Mouse (Mus musculus): Measurements from ENCODE around the gene Cfap97d1. TPM values are rescaled to one million over a fixed set of nuclear protein-coding genes. Genes with fewer than 3 reads are reported as not detected.

Gene Cfap97d1
- total RNA-seq, 2 experiments from 2014 or later, result not detected

DNA sequence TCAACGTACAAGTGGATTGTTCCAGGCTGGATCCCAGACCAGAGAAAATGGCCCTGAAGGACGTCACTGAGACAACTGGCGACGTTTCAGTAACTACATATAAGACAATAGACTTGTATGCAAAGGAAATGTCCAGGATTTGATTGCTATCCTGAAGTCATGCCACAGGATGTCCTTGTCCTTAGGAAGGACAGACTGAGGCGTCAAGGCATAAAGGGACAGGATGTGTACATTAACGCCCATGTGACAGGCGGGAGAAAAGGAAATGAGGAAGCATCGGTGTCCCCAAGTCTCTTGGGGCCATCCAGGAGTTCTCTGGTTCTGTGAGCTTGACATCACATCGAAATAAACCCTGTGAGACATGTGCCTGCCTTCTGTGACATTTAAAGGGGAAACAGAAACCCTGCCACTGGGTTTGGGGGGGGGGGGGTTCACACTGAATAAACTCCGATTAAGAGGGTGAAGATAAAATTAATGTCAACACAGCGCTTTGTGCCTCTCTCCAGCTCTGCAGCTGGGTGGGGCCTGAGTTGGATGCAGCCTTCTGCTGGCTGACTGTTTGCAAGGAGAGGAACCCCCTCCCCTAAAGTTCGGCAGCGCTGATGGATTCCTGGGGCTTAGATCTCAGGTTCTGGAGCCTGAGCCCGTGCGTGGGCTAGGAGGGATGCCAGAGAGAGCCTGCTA is 25.0 kb downstream of the Cfap97d1 start:
- no peak for DNase-seq (ENCODE audit: low spot score in 2 of 2)

DNA sequence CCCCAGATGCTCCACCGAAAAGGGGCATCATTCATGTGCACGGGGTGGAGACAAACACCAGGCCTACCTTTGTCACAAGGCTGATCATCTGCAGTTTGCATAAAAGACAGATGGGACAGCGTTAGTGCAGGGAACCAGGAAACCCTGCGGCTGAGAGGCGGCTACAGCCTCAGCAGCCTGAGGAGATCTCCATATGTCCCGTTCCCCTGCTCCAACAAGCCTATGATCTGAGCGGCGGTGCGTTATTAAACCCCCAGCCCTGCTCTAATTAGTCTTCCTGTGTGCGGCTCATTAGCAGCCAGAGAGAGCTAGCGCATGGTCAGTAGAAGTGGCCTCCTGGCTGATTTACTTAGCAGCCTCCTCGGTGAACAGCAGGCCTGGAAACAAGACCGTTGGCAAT is 26.1 kb downstream of the Cfap97d1 start:
- DNase-seq (ENCODE audit: low spot score in 2 of 2), result no peak

DNA sequence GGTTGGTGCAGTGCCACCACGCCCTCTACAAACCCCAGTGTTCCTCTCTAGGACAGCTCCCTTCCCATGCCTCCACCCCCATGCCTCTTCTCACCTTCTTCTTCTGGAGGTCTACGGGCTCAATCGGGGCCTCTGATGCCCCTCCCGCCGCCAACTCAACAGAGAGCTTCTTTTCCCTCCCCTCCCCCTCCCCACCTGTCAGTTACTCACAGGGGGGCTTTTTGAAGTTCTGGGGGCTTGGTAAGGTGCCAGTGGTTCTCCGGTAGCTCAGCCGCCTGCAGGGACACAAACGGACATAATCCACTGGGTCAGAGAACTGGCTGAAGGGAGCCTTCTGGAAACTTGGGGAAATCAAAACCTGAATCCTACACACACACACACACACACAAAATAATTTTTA is 27.4 kb downstream of the Cfap97d1 start:
- no peak for DNase-seq (ENCODE audit: low spot score in 2 of 2)

DNA sequence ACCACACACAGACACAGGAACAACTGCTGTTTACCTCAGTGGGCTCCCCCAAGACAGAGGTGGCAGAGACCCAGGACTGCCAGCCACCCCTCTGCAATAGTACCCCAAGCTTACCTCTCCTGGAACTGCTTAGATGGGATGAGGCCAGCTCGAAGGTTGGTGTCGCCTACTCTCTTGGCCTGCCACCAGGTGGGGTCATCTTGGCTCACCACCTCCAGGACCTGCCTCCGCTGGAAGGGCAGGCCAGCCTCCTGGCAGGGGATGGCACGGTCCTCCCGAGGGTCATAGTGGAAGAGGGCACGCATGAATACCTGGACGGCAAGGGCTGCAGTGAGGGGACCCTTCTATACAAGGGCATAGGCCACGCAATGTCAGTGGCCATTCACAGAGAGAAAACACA is 29.1 kb downstream of the Cfap97d1 start:
- DNase-seq (ENCODE audit: low spot score in 2 of 2), result no peak

DNA sequence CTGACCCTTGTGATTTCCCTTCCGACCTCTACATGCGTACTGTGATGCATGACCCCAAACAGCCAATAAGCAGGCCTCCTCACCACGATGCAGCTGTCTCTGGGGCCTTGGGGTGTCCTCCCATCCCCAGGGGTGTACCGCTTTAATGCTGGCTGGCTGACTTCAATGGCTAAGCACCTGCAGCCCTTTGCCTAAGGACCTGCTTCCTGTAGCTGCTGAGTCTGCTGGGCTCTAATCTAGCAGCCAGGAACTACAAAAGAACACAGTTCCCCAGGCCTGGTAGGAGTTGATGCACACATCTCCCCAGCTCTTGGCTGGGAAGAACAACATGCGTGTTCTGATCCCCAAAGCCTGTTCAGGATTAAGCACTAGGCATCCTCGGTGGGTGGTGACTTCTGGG is 31.4 kb downstream of the Cfap97d1 start:
- DNase-seq (ENCODE audit: low spot score in 2 of 2), result no peak

DNA sequence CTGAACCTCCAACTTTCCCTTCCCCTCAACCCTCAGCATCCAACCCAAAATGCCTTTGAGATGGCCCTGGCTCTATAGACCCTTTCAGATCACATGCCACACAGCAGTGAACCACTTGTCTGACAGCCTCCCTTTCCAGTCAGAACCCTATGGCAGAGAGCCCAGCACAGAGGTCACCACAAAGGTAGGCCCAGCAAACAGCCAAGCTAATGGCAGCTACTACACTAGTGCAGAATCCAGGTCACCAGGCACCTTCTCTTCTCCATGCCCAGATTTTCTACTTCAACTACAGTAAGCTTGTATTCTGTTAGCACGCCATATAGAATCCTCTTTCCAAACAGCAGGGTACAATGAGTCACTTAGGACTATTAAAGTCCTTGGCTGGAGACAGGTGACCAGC is 32.1 kb downstream of the Cfap97d1 start:
- no peak for DNase-seq (ENCODE audit: low spot score in 2 of 2)

DNA sequence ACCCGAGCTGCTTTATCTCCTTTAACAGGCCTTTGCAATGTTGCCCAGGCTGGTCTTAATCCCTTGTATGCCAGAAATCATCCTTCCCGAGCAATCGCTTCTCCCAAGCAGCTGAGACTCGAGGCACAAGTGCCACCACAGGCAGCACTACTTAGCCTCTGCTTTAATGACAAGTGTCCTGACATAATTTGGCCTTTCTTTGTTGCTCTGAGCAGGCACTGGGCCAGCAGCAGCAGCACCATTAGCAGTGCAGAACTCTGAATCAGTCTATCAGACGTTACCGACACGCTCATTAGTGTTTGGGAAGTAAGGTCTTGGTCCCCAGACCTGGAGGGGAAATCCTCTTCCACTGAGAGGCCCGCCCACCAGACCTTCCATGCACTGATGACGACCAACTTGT is 35.7 kb downstream of the Cfap97d1 start:
- no peak for DNase-seq (ENCODE audit: low spot score in 2 of 2)

DNA sequence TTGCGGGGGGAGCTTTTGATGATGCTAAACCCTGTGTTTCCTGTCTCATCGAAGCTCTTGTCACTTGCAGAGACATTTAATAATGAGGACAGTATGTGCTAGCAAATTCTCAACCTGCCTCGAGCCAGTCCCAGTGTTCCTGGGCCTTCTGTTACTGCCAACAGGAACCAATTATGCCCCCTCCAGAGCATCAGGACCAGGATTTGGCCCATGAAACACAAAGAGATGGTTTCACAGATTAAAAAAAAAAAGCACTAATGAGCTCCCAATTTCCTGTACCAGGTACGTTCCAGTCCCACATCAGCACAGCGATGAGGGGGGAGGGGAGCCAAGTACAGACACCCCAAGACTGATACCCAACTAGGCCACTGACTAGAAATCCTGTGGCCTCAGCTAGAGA is 37.1 kb downstream of the Cfap97d1 start:
- no peak for DNase-seq (ENCODE audit: low spot score in 2 of 2)

DNA sequence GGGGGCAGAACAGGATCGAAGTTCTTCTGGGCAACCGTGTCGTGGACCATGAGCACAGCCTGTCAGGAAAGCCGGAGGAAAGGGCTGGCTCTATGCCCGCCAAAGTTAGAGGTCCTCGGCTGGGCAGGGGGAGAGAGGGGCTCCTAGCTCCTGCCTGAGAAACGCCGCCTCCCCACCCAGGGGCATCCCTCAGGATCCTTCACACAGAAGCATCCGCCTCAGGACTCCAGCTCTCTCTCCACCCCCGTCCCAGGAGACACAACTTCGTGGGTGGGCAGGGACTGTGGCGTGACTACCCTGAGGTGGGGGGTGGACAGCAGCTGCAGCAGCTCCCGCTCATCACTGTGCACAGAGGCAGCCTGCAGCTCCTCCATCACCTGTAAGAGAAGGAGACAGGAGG is 39.3 kb downstream of the Cfap97d1 start:
- DNase-seq (ENCODE audit: low spot score in 2 of 2), result no peak

DNA sequence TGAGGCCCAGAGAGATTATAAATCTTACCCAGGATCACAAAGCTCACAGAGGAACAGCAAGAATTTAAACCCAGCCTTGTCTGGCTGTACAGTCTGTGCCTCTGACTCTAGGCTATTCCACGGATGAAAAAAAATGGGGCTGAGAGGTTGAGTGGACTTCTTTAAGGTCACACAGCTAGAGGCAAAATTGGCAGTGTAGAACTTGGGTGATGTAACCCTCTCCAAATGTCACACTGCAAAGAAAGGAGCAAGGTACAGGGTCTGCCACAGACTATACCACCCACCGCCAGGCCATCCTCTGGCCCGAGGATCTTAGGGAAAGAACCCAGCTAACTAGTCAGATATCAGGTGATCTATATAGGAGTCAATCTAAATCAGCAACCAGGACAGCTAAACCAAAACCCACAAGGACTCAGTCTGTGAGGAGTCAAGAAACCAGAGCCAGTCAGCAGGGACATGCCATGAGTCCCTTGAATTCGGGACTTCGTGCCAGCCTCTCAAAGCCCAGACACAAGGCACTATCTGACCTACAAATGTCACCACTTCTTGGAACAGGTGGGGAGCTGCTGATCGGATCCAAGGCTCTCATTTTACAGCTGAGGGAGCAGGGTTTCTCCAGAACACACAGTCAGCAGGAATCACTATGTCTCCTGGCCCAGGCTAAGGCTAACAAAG is 40.1 kb downstream of the Cfap97d1 start:
- DNase-seq (ENCODE audit: low spot score in 2 of 2), result no peak

DNA sequence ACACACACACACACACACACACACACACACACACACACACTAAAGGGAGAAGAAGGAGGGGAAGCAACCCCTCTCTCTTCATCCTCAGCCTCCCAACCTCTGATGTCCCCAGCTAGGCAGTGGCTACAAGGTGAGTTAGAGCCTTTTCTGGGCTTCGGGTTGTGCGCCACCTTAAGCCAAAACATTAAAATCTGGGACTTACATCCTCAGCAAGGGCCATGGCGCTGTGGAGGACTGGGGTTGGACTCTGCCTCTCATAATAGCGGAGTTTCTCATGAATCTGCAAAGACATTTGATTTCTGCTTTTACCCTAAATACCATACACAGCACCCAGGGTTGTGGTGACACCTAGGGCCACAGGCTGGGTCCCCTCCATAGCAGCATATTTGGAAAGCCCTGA is 40.8 kb downstream of the Cfap97d1 start:
- no peak for DNase-seq (ENCODE audit: low spot score in 2 of 2)

DNA sequence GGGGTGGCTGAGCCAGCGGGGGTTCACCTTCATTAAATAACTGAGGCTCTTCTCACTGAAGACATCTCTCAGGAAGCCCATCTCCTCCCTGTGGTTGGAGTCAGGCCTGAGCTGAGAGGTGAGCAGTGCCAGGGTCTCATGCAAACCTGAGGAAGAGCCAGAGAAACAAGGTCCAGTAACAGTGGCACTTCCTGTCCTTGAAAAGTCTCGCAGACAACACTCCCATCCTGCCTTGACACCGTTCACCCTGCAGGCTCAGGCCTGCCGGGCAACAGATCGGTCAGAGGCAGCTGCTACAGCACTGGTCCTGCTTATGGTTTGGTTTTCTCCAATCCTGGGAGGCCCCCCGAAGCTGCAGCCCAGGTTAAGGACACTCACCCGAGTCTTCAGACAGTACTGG is 41.3 kb downstream of the Cfap97d1 start:
- no peak for DNase-seq (ENCODE audit: low spot score in 2 of 2)

DNA sequence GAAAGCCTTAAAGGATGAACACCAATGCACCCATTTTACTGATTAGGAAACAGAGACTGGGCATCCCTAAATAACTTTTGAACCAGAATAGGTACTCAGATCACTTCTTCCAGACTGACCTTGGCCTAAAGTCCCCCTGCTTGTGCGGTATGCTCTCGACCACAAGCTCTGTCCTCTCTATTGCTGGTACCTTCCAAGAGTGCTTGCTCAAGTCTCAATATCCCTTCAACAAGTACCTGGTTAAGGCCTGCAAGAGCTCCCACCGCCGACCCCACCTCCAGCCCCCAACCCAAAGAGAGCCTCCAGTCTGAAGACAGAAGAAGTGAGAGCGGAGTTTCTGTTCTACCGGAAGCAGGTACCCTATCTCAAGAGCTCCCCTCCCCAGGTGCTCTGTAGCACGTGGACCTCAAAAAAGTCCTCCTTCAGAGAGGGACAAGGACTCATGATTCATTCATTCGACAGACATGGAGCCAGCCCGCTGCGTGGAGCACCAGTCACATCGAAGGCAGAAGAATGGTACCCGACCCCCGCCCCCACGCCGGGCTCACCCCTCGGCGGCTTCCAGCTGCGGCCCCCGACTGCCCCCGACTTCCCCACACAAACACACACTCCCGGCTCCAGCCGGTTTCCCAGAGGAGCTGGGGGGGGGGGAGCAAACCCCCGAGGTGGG is 42.0 kb downstream of the Cfap97d1 start:
- DNase-seq (ENCODE audit: low spot score in 2 of 2), result no peak

DNA sequence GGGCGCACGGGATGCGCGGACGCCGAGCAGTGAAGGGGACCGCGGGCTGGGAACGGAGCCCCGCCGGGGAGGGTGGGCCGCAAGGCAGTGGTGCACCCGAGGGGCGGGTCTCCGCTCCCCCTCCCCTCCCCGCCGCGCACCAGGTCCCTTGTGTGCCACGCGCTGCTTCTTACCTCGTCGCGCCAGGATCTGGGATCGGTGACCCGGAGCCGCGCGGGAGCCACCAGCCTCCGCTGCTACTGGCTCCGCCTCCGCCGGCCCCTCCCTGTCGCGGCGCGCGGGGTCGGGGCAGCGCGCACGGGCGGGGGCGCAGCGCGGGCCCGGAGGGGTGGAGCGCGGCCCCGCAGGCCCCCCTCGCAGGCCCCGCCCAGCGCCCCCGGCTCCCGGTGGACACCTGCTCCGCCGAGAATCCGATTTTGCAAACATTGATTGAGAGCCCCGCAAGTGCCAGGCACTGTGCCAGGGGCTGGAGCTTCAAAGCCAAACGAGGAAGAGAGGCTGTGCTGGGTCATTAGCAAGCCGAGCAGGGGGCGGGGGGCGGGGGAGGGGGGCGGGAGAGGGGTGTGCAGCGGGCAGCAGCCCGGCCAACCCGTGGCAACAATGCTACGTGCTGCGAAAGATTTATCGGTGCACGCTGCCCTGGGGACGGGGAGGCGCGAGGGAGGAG is 42.7 kb downstream of the Cfap97d1 start:
- peak; percentile 70 to 81 for DNase-seq (ENCODE audit: low spot score in 2 of 2)

DNA sequence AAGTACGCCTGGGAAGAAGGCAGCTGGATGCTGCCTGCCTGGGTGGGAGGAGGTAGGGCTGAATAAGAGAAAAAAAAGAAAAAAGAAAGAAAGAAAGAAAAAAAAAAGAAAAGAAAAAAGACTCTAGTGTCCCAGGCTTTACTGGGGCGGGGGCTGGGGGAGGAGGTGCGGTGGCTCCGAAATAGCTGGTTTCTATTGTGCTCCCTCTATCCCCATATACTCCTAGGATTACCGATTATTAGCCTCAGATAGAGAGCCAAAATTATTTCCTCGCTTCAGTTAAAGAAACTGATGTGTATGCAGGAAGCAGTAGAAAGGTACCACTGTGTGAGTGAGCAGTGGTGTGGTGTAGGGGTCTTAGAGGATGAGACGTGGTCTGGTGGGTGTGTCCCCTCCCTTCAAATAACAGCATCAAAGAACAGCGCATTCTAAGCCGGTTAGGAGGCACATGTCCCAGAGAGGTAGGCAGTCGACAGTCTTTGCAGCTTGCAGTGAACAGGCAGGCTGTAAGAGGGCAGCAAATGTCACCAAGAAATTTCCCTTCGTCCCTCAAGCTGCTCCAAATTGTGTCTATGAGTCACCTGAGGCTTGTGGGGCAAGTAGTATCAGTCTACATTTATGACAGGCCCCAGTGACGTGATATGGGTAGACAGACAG is 43.4 kb downstream of the Cfap97d1 start:
- DNase-seq (ENCODE audit: low spot score in 2 of 2), result no peak

DNA sequence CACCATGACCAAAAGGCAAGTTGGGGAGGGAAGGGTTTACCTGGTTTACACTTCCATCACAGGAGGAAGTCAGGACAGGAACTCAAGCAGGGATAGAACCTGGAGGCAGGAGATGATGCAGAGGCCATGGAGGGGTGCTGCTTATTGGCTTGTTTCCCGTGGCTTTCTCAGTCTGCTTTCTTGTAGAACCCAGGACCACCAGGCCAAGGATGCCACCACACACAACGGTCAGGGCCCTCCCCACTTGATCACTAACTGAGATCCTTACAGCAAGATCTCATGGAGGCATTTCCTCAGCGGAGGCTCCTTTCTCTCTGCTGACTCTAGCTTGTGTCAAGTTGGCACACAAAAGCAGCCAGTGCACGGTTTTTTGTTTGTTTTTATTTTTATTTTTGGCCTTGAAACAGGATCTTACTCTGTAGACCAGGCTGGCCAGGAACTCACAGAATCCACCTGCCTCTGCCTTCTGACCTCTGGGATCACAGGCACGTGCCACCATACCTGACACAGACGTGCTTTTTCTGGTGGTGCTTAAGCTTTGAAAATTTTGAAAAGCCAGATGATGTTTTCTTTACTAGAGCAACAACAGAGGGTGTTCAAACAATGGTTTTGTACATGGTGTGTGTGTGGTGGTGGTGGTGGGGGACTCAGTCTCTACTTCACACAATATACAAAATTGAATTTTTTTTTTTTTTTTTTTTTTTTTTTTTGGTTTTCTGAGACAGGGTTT is 44.2 kb downstream of the Cfap97d1 start, which contains the start of gene Mpp3:
Gene Mpp3, minus strand, starts transcription at position 375 of the 730 bp plus-strand sequence.
- DNase-seq (ENCODE audit: low spot score in 2 of 2), result no peak

DNA sequence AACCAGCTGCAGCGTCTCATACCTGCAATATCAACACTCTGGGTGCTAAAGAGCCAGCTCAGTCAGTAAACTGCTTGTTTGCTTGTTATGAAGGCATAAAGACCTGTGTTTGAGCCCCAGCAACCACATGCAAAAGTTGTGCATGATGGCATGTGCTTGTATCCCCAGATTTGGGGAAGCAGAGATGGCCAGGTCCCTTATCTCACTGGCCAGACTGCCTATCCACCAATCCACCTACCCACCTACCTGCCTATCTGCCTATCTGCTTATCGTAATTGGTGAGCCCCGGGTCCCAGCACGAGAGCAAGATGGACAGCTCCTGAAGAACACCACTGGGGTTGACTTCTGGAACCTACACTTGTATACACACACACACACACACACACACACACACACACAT is 45.2 kb downstream of the Cfap97d1 start:
- no peak for DNase-seq (ENCODE audit: low spot score in 2 of 2)

DNA sequence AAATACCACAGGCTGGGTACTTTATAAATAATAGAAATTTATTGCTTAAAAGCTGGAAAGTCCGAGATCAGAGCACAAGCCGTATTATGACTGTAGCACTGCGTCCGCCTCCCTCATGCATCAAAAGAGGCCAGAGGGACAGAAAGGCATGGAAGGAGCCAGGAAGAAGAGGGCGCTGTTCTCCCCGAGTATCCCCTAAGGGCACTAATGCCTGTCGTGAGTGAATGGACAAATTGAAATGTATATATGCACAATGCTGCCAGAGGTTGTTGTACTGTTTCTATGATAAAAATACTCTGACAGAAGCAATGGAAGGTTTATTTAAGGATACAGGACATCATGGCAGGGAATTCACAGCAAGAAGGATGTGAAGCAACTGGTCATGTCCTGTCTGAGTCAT is 45.9 kb downstream of the Cfap97d1 start:
- DNase-seq (ENCODE audit: low spot score in 2 of 2), result no peak

DNA sequence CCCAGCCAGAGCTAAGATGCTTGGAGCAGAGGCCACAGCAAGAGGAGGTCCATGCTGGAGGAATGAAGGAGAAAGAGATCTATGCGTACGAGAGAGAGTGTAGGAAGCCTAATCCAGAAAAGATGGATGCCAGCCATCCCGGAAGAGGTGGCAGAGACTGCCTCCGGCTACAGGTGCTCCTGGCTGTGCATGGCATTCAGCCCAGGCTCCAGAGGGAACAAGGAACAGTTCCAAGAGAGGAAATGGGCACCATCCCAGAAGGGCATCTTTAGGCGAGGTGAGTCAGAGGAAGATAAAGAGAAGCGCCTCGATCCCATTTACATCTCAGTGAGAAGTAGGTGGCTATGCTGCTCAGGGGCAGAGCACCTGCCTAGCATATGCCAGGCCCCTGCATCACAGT is 47.1 kb downstream of the Cfap97d1 start:
- no peak for DNase-seq (ENCODE audit: low spot score in 2 of 2)

DNA sequence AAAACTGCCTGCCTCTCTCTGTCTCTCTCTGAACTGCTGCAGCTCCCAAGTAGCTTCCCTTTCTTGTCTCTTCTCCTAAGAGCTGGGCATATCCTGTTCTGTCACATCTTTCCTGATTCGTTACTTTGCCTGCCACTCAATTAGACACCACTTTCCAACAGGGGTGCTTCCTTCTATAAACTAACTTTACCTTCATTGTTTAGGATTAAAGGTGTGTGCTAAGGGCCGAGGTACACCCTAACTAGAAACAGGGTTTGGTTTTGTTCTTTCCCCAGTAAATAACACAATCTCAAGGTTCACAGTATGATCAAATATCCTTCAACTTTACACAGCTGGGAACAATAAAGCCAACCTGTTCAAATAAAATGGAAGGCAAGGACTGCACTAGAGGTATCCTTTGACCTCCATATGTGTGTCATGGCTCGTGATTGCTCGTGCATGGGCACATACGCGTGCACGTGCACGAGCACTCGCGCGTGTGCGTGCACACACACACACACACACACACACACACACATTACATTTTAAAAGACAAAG is 49.0 kb downstream of the Cfap97d1 start:
- no peak for DNase-seq (ENCODE audit: low spot score in 2 of 2)

Measured in adrenal gland, adult 18-20 months (tissue).